Mouse (Mus musculus): ENCODE measurements around the gene Prkra. TPM values are rescaled to one million over a fixed set of nuclear protein-coding genes. Genes with fewer than 3 reads are reported as not detected.

Gene Prkra
- polyA plus RNA-seq, 1 experiment from 2014 or later, result 33.1 TPM

Other genes starting within 250 kb of the Prkra start
- gene Osbpl6, start 241.5 kb downstream of the Prkra start, polyA plus RNA-seq (2016; fragmentation: Nextera tagmentation; extraction: Ambion mirVana), result 6.8 and 7.2 TPM in 2 replicates
- 0.21 TPM in 1 of 2 replicates, not detected in the other for gene Pjvk, start 461 bp upstream of the Prkra start, polyA plus RNA-seq (2016; fragmentation: Nextera tagmentation; extraction: Ambion mirVana)
- 61.9 and 62.4 TPM in 2 replicates for gene Fkbp7, start 25.1 kb upstream of the Prkra start, polyA plus RNA-seq (2016; fragmentation: Nextera tagmentation; extraction: Ambion mirVana)
- gene Plekha3, start 27.3 kb upstream of the Prkra start, polyA plus RNA-seq (2016; fragmentation: Nextera tagmentation; extraction: Ambion mirVana), result 14.9 and 17.3 TPM in 2 replicates